Mouse (Mus musculus): ENCODE measurements at regions not wholly inside any gene's neighbourhood (a gene's known extent, or its start where the extent isn't known, plus 50 kb on each side); places are given as distances from the start of the nearest gene placed in this dataset.
"Not testable (repeated sequence)": the region's sequence is repeated elsewhere in the genome, so short reads cannot be mapped to it uniquely, and the experiment has no call there.

- no peaks in the 10 kb centered on the region for H3K4me1 ChIP-seq (ENCODE audit: control insufficient read depth, insufficient read depth, low read length)
- no peak overlapping the region for H3K27ac ChIP-seq (ENCODE audit: insufficient read depth, low read length)
- no peak overlapping the region for H3K4me3 ChIP-seq (ENCODE audit: insufficient read depth, low read length)
- TF ChIP-seq POLR2A (IDR thresholded peaks at IDR 0.05; ENCODE audit: extremely low read depth, insufficient read depth, low read length) (no peak), CTCF (IDR thresholded peaks at IDR 0.05; ENCODE audit: extremely low read depth, insufficient read depth, low read length) (no peak)
Observed at GRCm38 (mm10) chr7:82084473-82084872, 89.2 kb upstream of the Sh3gl3 start.

GRCm38 (mm10) chr7:82085205-82085604 is 88.4 kb upstream of the Sh3gl3 start:
- no peak for TF ChIP-seq POLR2A (IDR thresholded peaks at IDR 0.05; ENCODE audit: extremely low read depth, insufficient read depth, low read length)
- TF ChIP-seq CTCF (IDR thresholded peaks at IDR 0.05; ENCODE audit: extremely low read depth, insufficient read depth, low read length): no peak
- no peaks in the 10 kb centered on the region for H3K4me1 ChIP-seq (ENCODE audit: control insufficient read depth, insufficient read depth, low read length)
- H3K4me3 ChIP-seq (ENCODE audit: insufficient read depth, low read length): no peak overlapping the region
- H3K27ac ChIP-seq (ENCODE audit: insufficient read depth, low read length): no peak overlapping the region

GRCm38 (mm10) chr7:82098136-82098535 is 75.5 kb upstream of the Sh3gl3 start:
- no peak overlapping the region for H3K27ac ChIP-seq (ENCODE audit: insufficient read depth, low read length)
- TF ChIP-seq CTCF (IDR thresholded peaks at IDR 0.05; ENCODE audit: extremely low read depth, insufficient read depth, low read length): no peak
- TF ChIP-seq POLR2A (IDR thresholded peaks at IDR 0.05; ENCODE audit: extremely low read depth, insufficient read depth, low read length): no peak
- no peaks in the 10 kb centered on the region for H3K4me1 ChIP-seq (ENCODE audit: control insufficient read depth, insufficient read depth, low read length)
- H3K4me3 ChIP-seq (ENCODE audit: insufficient read depth, low read length): no peak overlapping the region

- no peaks in the 10 kb centered on the region for H3K4me1 ChIP-seq (ENCODE audit: control insufficient read depth, insufficient read depth, low read length)
- no peak overlapping the region for H3K27ac ChIP-seq (ENCODE audit: insufficient read depth, low read length)
- no peak overlapping the region for H3K4me3 ChIP-seq (ENCODE audit: insufficient read depth, low read length)
- TF ChIP-seq CTCF (IDR thresholded peaks at IDR 0.05; ENCODE audit: extremely low read depth, insufficient read depth, low read length) (no peak), POLR2A (IDR thresholded peaks at IDR 0.05; ENCODE audit: extremely low read depth, insufficient read depth, low read length) (no peak)
Observed at GRCm38 (mm10) chr7:82101314-82101713, 72.3 kb upstream of the Sh3gl3 start.

- Histone ChIP-seq H3K27ac (ENCODE audit: insufficient read depth, low read length) (no peak overlapping the region), H3K4me3 (ENCODE audit: insufficient read depth, low read length) (no peak overlapping the region), H3K4me1 (ENCODE audit: control insufficient read depth, insufficient read depth, low read length) (no peaks in the 10 kb centered on the region)
- TF ChIP-seq CTCF (IDR thresholded peaks at IDR 0.05; ENCODE audit: extremely low read depth, insufficient read depth, low read length) (no peak), POLR2A (IDR thresholded peaks at IDR 0.05; ENCODE audit: extremely low read depth, insufficient read depth, low read length) (no peak)
Observed at GRCm38 (mm10) chr7:82105631-82106030, 68.0 kb upstream of the Sh3gl3 start.

- H3K4me3 ChIP-seq (ENCODE audit: insufficient read depth, low read length); H3K27ac ChIP-seq (ENCODE audit: insufficient read depth, low read length); H3K4me1 ChIP-seq (ENCODE audit: control insufficient read depth, insufficient read depth, low read length): not testable (repeated sequence)
Observed at GRCm38 (mm10) chr7:82109141-82109540, 64.5 kb upstream of the Sh3gl3 start.

- no peak overlapping the region for H3K27ac ChIP-seq (ENCODE audit: insufficient read depth, low read length)
- H3K4me3 ChIP-seq (ENCODE audit: insufficient read depth, low read length): no peak overlapping the region
- no peaks in the 10 kb centered on the region for H3K4me1 ChIP-seq (ENCODE audit: control insufficient read depth, insufficient read depth, low read length)
- no peak for TF ChIP-seq CTCF (IDR thresholded peaks at IDR 0.05; ENCODE audit: extremely low read depth, insufficient read depth, low read length)
- TF ChIP-seq POLR2A (IDR thresholded peaks at IDR 0.05; ENCODE audit: extremely low read depth, insufficient read depth, low read length): no peak
Observed at GRCm38 (mm10) chr7:82109550-82109949, 64.1 kb upstream of the Sh3gl3 start.

- Histone ChIP-seq H3K27ac (ENCODE audit: insufficient read depth, low read length) (no peak overlapping the region), H3K4me3 (ENCODE audit: insufficient read depth, low read length) (no peak overlapping the region), H3K4me1 (ENCODE audit: control insufficient read depth, insufficient read depth, low read length) (no peaks in the 10 kb centered on the region)
- TF ChIP-seq POLR2A (IDR thresholded peaks at IDR 0.05; ENCODE audit: extremely low read depth, insufficient read depth, low read length) (no peak), CTCF (IDR thresholded peaks at IDR 0.05; ENCODE audit: extremely low read depth, insufficient read depth, low read length) (no peak)
Observed at GRCm38 (mm10) chr7:82109977-82110376, 63.7 kb upstream of the Sh3gl3 start.

- Histone ChIP-seq H3K4me1 (ENCODE audit: control insufficient read depth, insufficient read depth, low read length) (no peaks in the 10 kb centered on the region), H3K4me3 (ENCODE audit: insufficient read depth, low read length) (no peak overlapping the region), H3K27ac (ENCODE audit: insufficient read depth, low read length) (no peak overlapping the region)
- TF ChIP-seq POLR2A (IDR thresholded peaks at IDR 0.05; ENCODE audit: extremely low read depth, insufficient read depth, low read length) (no peak), CTCF (IDR thresholded peaks at IDR 0.05; ENCODE audit: extremely low read depth, insufficient read depth, low read length) (no peak)
Observed at GRCm38 (mm10) chr7:82112046-82112445, 61.6 kb upstream of the Sh3gl3 start.

- Histone ChIP-seq H3K4me1 (ENCODE audit: control insufficient read depth, insufficient read depth, low read length) (no peaks in the 10 kb centered on the region), H3K27ac (ENCODE audit: insufficient read depth, low read length) (no peak overlapping the region), H3K4me3 (ENCODE audit: insufficient read depth, low read length) (no peak overlapping the region)
- TF ChIP-seq POLR2A (IDR thresholded peaks at IDR 0.05; ENCODE audit: extremely low read depth, insufficient read depth, low read length): no peak
- TF ChIP-seq CTCF (IDR thresholded peaks at IDR 0.05; ENCODE audit: extremely low read depth, insufficient read depth, low read length): no peak
Observed at GRCm38 (mm10) chr7:82115646-82116045, 58.0 kb upstream of the Sh3gl3 start.

- Histone ChIP-seq H3K27ac (ENCODE audit: insufficient read depth, low read length) (no peak overlapping the region), H3K4me3 (ENCODE audit: insufficient read depth, low read length) (no peak overlapping the region), H3K4me1 (ENCODE audit: control insufficient read depth, insufficient read depth, low read length) (no peaks in the 10 kb centered on the region)
- TF ChIP-seq POLR2A (IDR thresholded peaks at IDR 0.05; ENCODE audit: extremely low read depth, insufficient read depth, low read length) (no peak), CTCF (IDR thresholded peaks at IDR 0.05; ENCODE audit: extremely low read depth, insufficient read depth, low read length) (peak; percentile 61)
Observed at GRCm38 (mm10) chr7:82119266-82119665, 54.4 kb upstream of the Sh3gl3 start.
